Mouse (Mus musculus) right cerebral cortex, adult 18-20 months (tissue): ENCODE measurements around the gene Olig3.
"Not testable (repeated sequence)": the region's sequence is repeated elsewhere in the genome, so short reads cannot be mapped to it uniquely, and the experiment has no call there.

Experiments used
- DNase-seq: peaks from one replicate; pipeline ENCODE4 v3.0.0; 2022; ENCODE audit warnings: mixed read lengths

Gene Olig3

GRCm38 (mm10) chr10:19361539-19362293, 5.4 kb downstream of the Olig3 start:
- DNase-seq: no peak

- no peak for DNase-seq
These were observed 5.9 kb downstream of the Olig3 start for GRCm38 (mm10) chr10:19362294-19362590.

GRCm38 (mm10) chr10:19362861-19363260, 6.5 kb downstream of the Olig3 start:
- no peak for DNase-seq

GRCm38 (mm10) chr10:19363365-19363764, 7.0 kb downstream of the Olig3 start:
- no peak for DNase-seq

GRCm38 (mm10) chr10:19369143-19369542, 12.8 kb downstream of the Olig3 start:
- DNase-seq: no peak

GRCm38 (mm10) chr10:19370146-19370545, 13.8 kb downstream of the Olig3 start:
- DNase-seq: no peak

GRCm38 (mm10) chr10:19372263-19372662, 15.9 kb downstream of the Olig3 start:
- DNase-seq: no peak

- DNase-seq: no peak
These were observed 17.5 kb downstream of the Olig3 start for GRCm38 (mm10) chr10:19373797-19374196.

- no peak for DNase-seq
These were observed 18.0 kb downstream of the Olig3 start for GRCm38 (mm10) chr10:19374311-19374710.

- no peak for DNase-seq
These were observed 19.5 kb downstream of the Olig3 start for GRCm38 (mm10) chr10:19375838-19376237.

GRCm38 (mm10) chr10:19380971-19381370, 24.6 kb downstream of the Olig3 start:
- DNase-seq: not testable (repeated sequence)

- DNase-seq: no peak
These were observed 27.8 kb downstream of the Olig3 start for GRCm38 (mm10) chr10:19384176-19384575.

- DNase-seq: no peak
These were observed 35.5 kb downstream of the Olig3 start for GRCm38 (mm10) chr10:19391819-19392218.

GRCm38 (mm10) chr10:19396485-19397137, 40.3 kb downstream of the Olig3 start:
- DNase-seq: no peak

- DNase-seq: no peak
These were observed 41.1 kb downstream of the Olig3 start for GRCm38 (mm10) chr10:19397396-19397795.

- no peak for DNase-seq
These were observed 44.8 kb downstream of the Olig3 start for GRCm38 (mm10) chr10:19401136-19401535.

- no peak for DNase-seq
These were observed 48.1 kb downstream of the Olig3 start for GRCm38 (mm10) chr10:19404401-19404800.

GRCm38 (mm10) chr10:19405959-19406358, 49.6 kb downstream of the Olig3 start:
- no peak for DNase-seq

GRCm38 (mm10) chr10:19407168-19407567, 50.8 kb downstream of the Olig3 start:
- no peak for DNase-seq
